Mouse (Mus musculus) intestine, embryonic 14.5 days (tissue): ENCODE measurements around the gene Tmem74b. TPM values are rescaled to one million over a fixed set of nuclear protein-coding genes. Genes with fewer than 3 reads are reported as not detected.

ENCODE experiments used
- ATAC-seq: fragments of 200-750 bp; cut with Nextera tagmentation; replicated peaks from 2 replicates; pipeline ENCODE4 v1.8.0; 2017; ENCODE audit warnings: low read depth, moderate number of reproducible peaks, moderate TSS enrichment, moderate library complexity; ENCODE audit not compliant: low FRiP score, low TSS enrichment
- DNase-seq: peaks from one replicate; pipeline ENCODE4 v3.0.0-alpha.2; 2018; ENCODE audit warnings: low spot score
- H3K27ac ChIP-seq: fragments of 300-500 bp; sonication (generic); 2 replicates; pipeline ENCODE4 v1.5.1; 2014; ENCODE audit warnings: low read depth, mild to moderate bottlenecking, control low read depth
- H3K27me3 ChIP-seq: fragments of 300-500 bp; sonication (generic); replicated peaks from 2 replicates; pipeline ENCODE4 v1.6.1; 2014; ENCODE audit warnings: low read length, control low read depth; ENCODE audit not compliant: control insufficient read depth, insufficient read depth
- H3K36me3 ChIP-seq: fragments of 300-500 bp; sonication (generic); 2 replicates; pipeline ENCODE4 v1.6.1; 2014; ENCODE audit warnings: low read length, control low read depth; ENCODE audit not compliant: control insufficient read depth, insufficient read depth
- H3K4me1 ChIP-seq: fragments of 300-500 bp; sonication (generic); replicated peaks from 2 replicates; pipeline ENCODE4 v1.6.1; 2014; ENCODE audit warnings: low read length, control low read depth, mixed read lengths; ENCODE audit not compliant: control insufficient read depth, insufficient read depth
- H3K4me2 ChIP-seq: fragments of 300-500 bp; sonication (generic); 2 replicates; pipeline ENCODE4 v1.6.1; 2014; ENCODE audit warnings: low read length
- H3K4me3 ChIP-seq: fragments of 300-500 bp; sonication (generic); 2 replicates; pipeline ENCODE4 v1.5.1; 2014; ENCODE audit warnings: low read depth, low read length, control low read depth, mixed read lengths
- H3K9ac ChIP-seq: fragments of 300-500 bp; sonication (generic); 2 replicates; pipeline ENCODE4 v1.6.1; 2014; ENCODE audit warnings: mild to moderate bottlenecking, low read length
- H3K9me3 ChIP-seq: fragments of 300-500 bp; sonication (generic); 2 replicates; pipeline ENCODE4 v1.6.1; 2016; ENCODE audit warnings: low read length, control low read depth; ENCODE audit not compliant: control insufficient read depth
- WGBS: fragments of 180-500 bp; shearing (Covaris S2); extraction: QIAGEN DNeasy Blood & Tissue Kit; methylation state at CpG from one replicate; pipeline ENCODE4 v1.1.7; 2014; 5-methylcytosine and 5-hydroxymethylcytosine counted together
- polyA plus RNA-seq: library from polyadenylated mRNA; unstranded; fragments of >200 nt; fragmentation: Nextera tagmentation; extraction: Ambion mirVana; gene quantifications from 2 replicates; pipeline ENCODE4 v1.2.1, GENCODE M21; 2014

The Tmem74b gene
- polyA plus RNA-seq, 1 experiment from 2014 or later: 2.3 TPM

DNA sequence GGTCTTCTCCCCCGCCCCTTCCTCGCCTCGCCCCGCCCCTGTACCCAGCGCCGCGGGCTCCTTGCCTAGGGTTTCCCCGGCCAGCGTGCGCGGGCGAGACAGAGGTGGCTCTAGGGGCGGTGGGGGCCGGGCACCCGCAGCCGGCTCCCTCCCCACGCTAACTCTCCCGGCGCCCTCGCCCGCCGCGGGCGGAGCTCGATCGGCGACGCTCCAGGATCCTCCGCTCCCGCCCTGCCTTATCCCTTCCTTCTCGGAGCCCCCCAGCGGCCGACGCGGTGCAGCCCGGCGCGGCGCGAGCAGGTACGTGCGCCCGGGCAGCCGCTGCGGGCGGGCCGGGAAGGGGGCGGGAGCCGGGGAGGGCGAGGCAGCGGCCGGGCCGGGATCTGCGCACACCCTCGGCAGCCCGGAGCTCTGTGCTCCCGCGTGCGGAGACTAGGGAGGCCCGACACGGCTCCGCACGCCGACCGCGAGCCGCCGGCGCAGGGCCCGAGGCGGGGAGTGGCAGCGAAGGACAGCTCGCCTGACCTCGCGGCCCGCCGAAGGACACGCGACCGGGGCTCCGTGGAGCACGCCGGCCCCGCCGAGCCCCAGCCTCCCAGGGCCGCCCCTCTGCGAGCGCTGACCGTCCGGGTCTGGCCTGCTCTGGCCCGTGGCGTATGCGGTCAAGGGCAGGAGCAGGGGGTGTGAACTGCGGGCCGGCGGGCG, 490 bp downstream of the Tmem74b start:
- peaks cover 26% of the 10 kb centered on the region; the same call in 1 of the 2 replicates for H3K27me3 ChIP-seq
- H3K4me3 ChIP-seq: peak overlapping the region; percentile 48

DNA sequence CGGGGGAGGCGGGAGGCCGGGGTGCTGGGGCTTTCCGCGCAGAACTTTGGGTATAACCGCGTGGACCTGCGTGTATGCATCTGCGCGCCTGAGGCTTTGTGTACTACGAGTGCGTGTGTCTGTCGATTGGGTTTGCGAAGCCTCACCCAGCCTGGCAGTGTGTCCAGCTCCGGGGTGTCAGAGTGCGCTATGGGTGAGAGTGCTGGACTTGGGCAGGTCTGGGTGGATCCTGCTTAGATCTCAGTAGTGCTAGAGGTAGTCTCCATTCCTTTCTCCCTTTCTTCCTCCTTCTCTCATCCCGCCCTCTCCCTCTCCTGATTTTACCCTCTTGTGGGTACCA, 1.0 kb downstream of the Tmem74b start:
- Histone ChIP-seq H3K9me3 (no peaks in the 10 kb centered on the region), H3K27ac (no peak overlapping the region), H3K4me1 (no peaks in the 10 kb centered on the region), H3K4me3 (peak overlapping the region; percentile 48), H3K27me3 (peaks cover 26% of the 10 kb centered on the region; the same call in 1 of the 2 replicates), H3K9ac (peak overlapping the region; percentile 61), H3K4me2 (peak overlapping the region; percentile 98), H3K36me3 (no peaks in the 10 kb centered on the region)
- DNase-seq (peak; percentile 70), ATAC-seq (peak; percentile 48)
- 1% methylated on average over 17 of the region's 17 CpGs for WGBS

More for the DNA sequence above, 490 bp downstream of the Tmem74b start:
- DNase-seq: peak; percentile 80
- H3K36me3 ChIP-seq: no peaks in the 10 kb centered on the region
- H3K4me2 ChIP-seq: peak overlapping the region; percentile 98
- WGBS: under 1% methylated on average over 75 of the region's 97 CpGs
- ATAC-seq: peak; percentile 89
- H3K9me3 ChIP-seq: no peaks in the 10 kb centered on the region
- H3K4me1 ChIP-seq: no peaks in the 10 kb centered on the region
- peak overlapping the region; percentile 61 for H3K9ac ChIP-seq
- H3K27ac ChIP-seq: no peak overlapping the region

DNA sequence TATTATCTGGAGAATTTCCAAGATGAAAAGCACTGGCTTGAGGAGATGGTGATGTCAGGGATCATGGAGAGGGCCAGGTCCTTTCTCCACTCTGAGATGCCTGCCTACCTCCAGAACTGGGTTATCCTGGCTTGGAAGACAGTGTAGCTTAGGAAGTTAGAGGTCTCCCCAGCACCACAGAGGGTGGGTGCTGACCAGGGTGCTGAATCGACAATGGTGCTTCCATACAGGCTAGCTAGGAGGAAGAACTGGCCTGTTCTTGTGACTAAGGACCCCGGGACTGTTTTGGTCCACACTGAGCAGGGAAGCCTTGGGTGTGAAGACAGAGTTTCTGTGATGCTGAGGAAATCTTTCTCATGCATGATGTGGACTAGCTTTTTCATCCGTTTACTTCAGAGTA, 10.8 kb downstream of the Tmem74b start:
- DNase-seq (peak; percentile 80), ATAC-seq (no peak)
- Histone ChIP-seq H3K4me3 (no peak overlapping the region), H3K4me2 (no peak overlapping the region), H3K4me1 (no peaks in the 10 kb centered on the region), H3K9ac (no peak overlapping the region), H3K36me3 (peaks cover 23% of the 10 kb centered on the region), H3K9me3 (no peaks in the 10 kb centered on the region), H3K27ac (no peak overlapping the region), H3K27me3 (no peaks in the 10 kb centered on the region)
- 28% methylated on average over 3 of the region's 3 CpGs for whole genome bisulfite sequencing

DNA sequence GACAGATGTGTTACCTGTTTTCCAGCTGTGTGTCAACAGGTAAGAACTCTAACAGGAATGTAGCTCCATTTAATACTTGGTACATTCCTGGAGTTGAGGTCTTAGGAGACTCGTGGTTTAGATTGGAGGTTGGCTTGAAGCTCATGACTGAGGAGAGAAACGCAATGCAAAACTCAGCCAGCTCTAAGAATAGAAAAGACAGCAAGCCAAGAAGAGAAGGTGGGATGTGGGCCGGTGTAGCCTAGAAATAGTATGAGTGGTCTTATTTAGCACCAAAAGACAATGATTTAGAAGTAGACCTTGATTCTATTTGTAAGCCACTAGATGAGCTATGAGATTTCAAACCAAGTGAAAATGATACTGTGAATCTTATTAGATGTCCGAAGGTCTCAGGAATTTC, 13.7 kb downstream of the Tmem74b start:
- ATAC-seq (no peak), DNase-seq (no peak)
- H3K4me1 ChIP-seq: no peaks in the 10 kb centered on the region
- H3K27me3 ChIP-seq: no peaks in the 10 kb centered on the region
- no peak overlapping the region for H3K4me2 ChIP-seq
- H3K36me3 ChIP-seq: peaks cover 49% of the 10 kb centered on the region
- H3K27ac ChIP-seq: no peak overlapping the region
- H3K4me3 ChIP-seq: no peak overlapping the region
- WGBS: 93% methylated on average over 4 of the region's 4 CpGs
- no peak overlapping the region for H3K9ac ChIP-seq
- H3K9me3 ChIP-seq: no peaks in the 10 kb centered on the region

DNA sequence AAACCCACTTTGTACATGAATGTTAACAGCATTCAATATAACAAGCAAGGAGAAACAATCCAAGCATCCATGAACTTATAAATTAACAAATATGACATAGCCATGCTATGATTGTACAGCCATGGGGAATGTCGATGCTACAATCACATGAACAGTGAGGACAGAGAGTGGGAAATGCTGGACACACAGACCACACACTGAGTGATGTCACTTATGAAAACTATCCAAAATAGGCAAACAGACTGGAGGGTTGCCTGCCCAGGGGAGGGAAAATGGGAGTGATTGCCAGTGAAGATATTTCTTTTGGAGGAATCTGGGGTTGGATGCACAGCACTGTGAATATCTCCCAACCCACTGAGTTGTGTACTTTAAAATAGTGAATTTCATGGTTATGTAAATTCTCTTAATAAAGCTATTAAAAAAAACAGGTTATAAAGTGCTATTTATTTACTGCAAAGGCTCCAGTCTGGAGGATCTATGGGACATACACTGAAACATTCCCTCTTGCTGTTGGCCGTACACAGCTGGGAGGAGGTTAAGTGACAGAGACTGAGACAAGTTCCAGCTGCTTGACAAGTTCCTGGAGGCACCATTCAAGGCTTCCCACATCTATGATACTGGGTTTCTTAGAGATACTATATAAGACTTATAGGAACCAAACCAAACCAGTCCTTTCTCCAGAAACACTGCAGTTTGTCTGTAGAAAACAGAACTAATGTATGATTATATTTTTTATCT, 14.7 kb downstream of the Tmem74b start:
- no peak for ATAC-seq
- Histone ChIP-seq H3K36me3 (peaks cover 59% of the 10 kb centered on the region), H3K4me1 (no peaks in the 10 kb centered on the region), H3K27me3 (no peaks in the 10 kb centered on the region), H3K4me2 (no peak overlapping the region), H3K4me3 (no peak overlapping the region), H3K27ac (no peak overlapping the region), H3K9ac (no peak overlapping the region), H3K9me3 (no peaks in the 10 kb centered on the region)
- DNase-seq: no peak
- WGBS: 80% methylated on average over 2 of the region's 2 CpGs

DNA sequence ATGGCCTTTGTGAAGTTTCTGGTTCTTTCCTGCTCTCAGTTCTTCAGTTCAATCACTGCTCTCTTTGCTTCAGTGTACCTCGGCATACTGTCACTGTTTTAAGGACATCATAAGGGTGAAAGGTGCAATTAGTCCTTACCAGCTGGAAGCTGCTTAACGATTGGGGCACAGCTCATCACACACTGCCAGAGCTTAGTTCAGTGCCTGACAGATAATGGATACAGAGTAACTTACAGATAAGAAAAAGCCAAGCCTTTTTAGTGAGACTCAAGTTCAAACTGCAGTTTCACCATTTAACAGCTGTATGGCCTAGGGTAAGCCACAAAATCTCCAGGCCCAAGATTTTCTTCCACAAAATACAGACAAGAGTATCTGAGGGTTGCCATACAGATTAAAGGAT, 22.3 kb downstream of the Tmem74b start:
- no peak for DNase-seq

DNA sequence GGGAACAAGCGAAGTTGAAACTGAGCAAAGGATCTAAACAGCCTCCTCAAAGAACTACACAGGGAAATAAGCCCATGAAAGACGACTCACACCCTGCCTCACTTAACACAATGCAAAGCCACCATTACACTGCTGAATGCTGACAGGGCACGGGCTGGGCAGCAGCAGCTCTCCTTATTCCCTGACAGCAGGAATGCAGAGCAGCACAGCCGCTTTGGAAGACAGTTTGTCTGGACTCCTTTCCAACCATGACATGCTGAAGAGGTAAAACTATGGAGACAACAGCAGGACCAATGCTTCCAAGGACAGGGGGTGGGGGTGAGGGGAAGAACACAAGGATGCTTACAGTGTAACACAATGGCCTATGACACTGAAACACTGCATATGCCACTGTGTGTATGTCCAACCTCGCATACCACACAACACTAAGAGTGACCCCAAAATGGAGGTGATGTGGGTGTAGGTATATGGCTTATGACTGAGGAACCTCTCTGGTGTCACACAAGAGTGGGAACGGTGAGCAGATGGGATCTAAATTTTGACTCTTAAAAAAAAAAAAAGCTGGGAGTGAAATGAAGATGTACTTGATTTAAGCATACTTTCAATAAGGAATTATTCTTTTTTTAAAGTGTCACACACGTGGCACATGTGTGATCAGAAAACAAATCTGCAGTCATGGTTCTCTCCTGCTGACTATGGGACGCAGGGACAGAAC, 31.5 kb downstream of the Tmem74b start:
- 86% methylated on average over 8 of the region's 8 CpGs for WGBS
- H3K9ac ChIP-seq: no peak overlapping the region
- peaks cover 55% of the 10 kb centered on the region for H3K36me3 ChIP-seq
- DNase-seq: no peak
- no peak overlapping the region for H3K27ac ChIP-seq
- H3K4me1 ChIP-seq: no peaks in the 10 kb centered on the region
- H3K4me2 ChIP-seq: no peak overlapping the region
- no peaks in the 10 kb centered on the region for H3K9me3 ChIP-seq
- H3K27me3 ChIP-seq: no peaks in the 10 kb centered on the region
- ATAC-seq: no peak
- no peak overlapping the region for H3K4me3 ChIP-seq

More for the DNA sequence above, 22.3 kb downstream of the Tmem74b start:
- no peaks in the 10 kb centered on the region for H3K9me3 ChIP-seq
- H3K4me2 ChIP-seq: no peak overlapping the region
- peaks cover 89% of the 10 kb centered on the region for H3K36me3 ChIP-seq
- WGBS: 93% methylated on average over 2 of the region's 2 CpGs
- no peak overlapping the region for H3K4me3 ChIP-seq
- ATAC-seq: no peak
- no peaks in the 10 kb centered on the region for H3K4me1 ChIP-seq
- no peaks in the 10 kb centered on the region for H3K27me3 ChIP-seq
- no peak overlapping the region for H3K27ac ChIP-seq
- H3K9ac ChIP-seq: no peak overlapping the region

DNA sequence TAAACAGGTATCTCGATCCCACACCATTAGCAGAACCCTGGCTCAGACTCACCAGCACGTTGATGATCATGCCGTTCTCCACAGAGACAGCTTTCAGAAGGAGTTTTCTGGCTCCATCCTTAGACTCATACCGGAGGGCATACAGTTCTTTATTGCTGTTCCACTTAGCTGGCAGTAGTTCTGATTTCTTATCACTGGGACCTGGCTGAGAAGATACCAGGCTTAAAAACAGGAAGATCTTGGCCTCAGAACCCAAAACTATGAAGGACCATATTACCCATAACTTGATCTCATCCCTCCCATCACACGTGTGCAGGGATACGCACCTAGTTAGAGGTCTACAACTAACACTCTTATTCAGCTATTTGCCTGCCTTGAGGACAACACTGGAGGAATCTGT, 33.6 kb downstream of the Tmem74b start:
- WGBS: 91% methylated on average over 6 of the region's 6 CpGs
- no peak for ATAC-seq

More for the DNA sequence above, 33.6 kb downstream of the Tmem74b start:
- Histone ChIP-seq H3K4me2 (no peak overlapping the region), H3K27ac (no peak overlapping the region), H3K9ac (no peak overlapping the region), H3K36me3 (peaks cover 34% of the 10 kb centered on the region), H3K4me3 (no peak overlapping the region), H3K4me1 (peaks cover 13% of the 10 kb centered on the region), H3K27me3 (no peaks in the 10 kb centered on the region), H3K9me3 (no peaks in the 10 kb centered on the region)
- DNase-seq: no peak
